Mouse (Mus musculus): Measurements from ENCODE around the gene Ssr1.

Ssr1 gene

DNA sequence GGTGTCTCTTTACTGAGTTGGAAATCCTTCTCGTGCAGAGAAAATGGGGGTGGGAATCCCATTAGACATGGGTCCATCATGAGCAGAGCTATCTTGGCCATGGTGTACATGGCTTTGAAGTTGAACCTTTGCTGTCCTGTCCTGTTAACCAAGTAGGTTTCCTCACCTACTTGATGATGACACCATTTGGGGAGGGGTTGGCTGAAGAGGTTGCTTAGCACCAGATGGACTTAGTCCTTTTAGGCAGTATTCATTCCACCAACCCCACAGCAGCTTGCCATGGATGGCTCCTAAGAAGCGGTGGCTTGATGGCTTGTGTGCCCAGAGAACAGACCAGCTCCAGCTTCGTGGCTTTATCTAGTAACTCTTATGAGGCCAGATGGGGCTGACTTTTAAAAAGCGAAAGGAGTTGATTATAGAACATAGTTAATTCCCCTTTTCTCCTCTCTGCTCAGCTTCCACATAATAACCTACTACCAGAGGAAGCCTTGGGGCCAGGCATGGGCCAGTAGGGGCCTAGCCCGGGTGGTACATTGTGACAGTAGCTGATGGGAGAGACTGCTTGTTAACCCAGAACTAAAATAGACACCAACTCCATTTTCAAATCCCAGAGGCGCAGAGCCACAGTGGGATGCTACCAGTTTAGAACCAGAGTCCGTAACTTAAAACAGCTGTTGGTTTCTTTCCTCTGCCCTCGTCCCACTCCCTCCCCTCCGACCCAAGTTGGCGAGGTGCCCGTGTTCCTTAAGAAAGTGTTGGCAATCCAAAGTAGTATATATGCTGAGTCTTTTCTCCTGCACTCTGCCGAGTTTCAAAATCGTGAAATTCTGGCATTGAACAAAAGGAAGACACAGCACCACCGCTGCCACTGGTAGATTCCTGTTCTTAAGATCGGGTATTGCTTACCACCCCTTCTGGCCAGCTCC lies 75.4 kb downstream of the Ssr1 start:
- DNase-seq (ENCODE audit: low spot score) = no peak
